Mouse (Mus musculus): ENCODE data around the gene Utrn.

DNA sequence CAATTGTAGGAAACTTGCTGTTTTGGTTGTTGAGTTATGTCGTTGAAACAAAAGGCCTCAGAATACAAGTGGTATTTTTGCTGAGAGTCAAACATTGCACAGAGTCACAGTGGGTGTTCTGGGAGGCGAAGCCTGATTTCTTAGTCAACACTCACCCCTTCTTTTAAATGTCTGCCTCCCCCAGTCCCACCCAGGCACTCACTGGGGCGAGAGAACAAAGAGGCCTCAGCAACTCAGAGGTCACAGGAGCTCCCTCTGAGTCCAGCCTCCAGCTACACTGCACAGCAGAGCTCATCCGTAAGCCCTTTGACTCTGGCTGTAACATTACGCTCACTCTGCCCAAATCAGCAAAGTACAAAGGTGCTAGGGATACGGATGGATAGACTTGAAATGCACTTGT lies 77.1 kb downstream of the Utrn start:
- TF ChIP-seq CTCF (IDR thresholded peaks at IDR 0.05; ENCODE audit: low read depth, low read length) (no peak), GATA1 (IDR thresholded peaks at IDR 0.05; ENCODE audit: borderline replicate concordance, low read length) (no peak), TAL1 (conservative IDR thresholded peaks at IDR 0.05; ENCODE audit: low read depth, low read length) (no peak)
